Mouse (Mus musculus) hindbrain, embryonic 10.5 days (tissue): Measurements from ENCODE around the gene Olfr1324. TPM values are rescaled to one million over a fixed set of nuclear protein-coding genes. Genes with fewer than 3 reads are reported as not detected.
"Not testable (repeated sequence)": the region's sequence is repeated elsewhere in the genome, so short reads cannot be mapped to it uniquely, and the experiment has no call there.

ENCODE experiments used
- DNase-seq: peaks from one replicate; pipeline ENCODE4 v3.0.0-alpha.2; 2017; ENCODE audit warnings: low spot score
- H3K27ac ChIP-seq: fragments of 300-500 bp; sonication (generic); 2 replicates; pipeline ENCODE4 v1.5.1; 2016; ENCODE audit warnings: mild to moderate bottlenecking, moderate library complexity
- H3K27me3 ChIP-seq: fragments of 300-500 bp; sonication (generic); 2 replicates; pipeline ENCODE4 v1.6.1; 2016; ENCODE audit warnings: mild to moderate bottlenecking; ENCODE audit not compliant: poor library complexity, insufficient read depth, severe bottlenecking
- H3K36me3 ChIP-seq: fragments of 300-500 bp; sonication (generic); 2 replicates; pipeline ENCODE4 v1.6.1; 2016; ENCODE audit warnings: mild to moderate bottlenecking, moderate library complexity
- H3K4me1 ChIP-seq: fragments of 300-500 bp; sonication (generic); replicated peaks from 2 replicates; pipeline ENCODE4 v1.6.1; 2016; ENCODE audit warnings: mild to moderate bottlenecking
- H3K4me3 ChIP-seq: fragments of 300-500 bp; sonication (generic); 2 replicates; pipeline ENCODE4 v1.5.1; 2016; ENCODE audit warnings: mild to moderate bottlenecking, moderate library complexity
- H3K9me3 ChIP-seq: fragments of 300-500 bp; sonication (generic); 2 replicates; pipeline ENCODE4 v1.6.1; 2016; ENCODE audit warnings: mild to moderate bottlenecking, moderate library complexity
- WGBS: fragments of 180-500 bp; shearing (Covaris S2); methylation state at CpG from one replicate; pipeline ENCODE4 v1.1.7; 2016; 5-methylcytosine and 5-hydroxymethylcytosine counted together
- polyA plus RNA-seq: library from polyadenylated mRNA; unstranded; fragments of >200 nt; fragmentation: Nextera tagmentation; extraction: Ambion mirVana; gene quantifications from 2 replicates; pipeline ENCODE4 v1.2.1, GENCODE M21; 2016

Olfr1324 gene
- not detected in 2 replicates for polyA plus RNA-seq

- Histone ChIP-seq H3K4me1 (no peaks in the 10 kb centered on the region), H3K36me3 (no peaks in the 10 kb centered on the region), H3K27ac (no peak within 1 kb of the TSS), H3K27me3 (no peaks in the 10 kb centered on the region), H3K4me3 (no peak within 1 kb of the TSS), H3K9me3 (no peaks in the 10 kb centered on the region)
- 93% methylated on average over 1 of the region's 1 CpGs for WGBS
- DNase-seq = no peak
Measured at GRCm38 (mm10) chrX:50428398-50428797, at the start of gene Olfr1324. Olfr1324 (minus strand) TSS chrX:50428498.

DNA sequence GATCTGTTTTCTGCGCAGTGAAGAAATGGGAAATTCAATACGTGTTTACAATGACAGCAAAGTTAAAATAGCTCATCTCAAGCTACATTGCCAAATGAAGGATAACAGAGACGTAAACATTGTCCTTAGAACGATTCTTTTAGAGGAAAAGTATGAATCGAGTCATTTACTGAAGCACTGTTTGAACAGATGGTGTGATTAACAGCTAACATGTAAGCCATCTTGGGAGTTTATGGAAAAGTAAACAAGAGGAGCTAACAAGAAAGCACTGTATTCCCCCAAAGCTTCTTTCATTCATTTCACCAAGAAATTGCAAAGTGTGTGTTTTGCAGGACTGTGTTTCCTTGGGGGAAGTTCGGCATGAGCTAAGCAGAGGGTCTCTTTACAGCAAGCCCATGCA lies 42.0 kb upstream of the Olfr1324 start:
- not testable (repeated sequence) for H3K27ac ChIP-seq, H3K27me3 ChIP-seq, H3K4me3 ChIP-seq, H3K4me1 ChIP-seq, DNase-seq, H3K36me3 ChIP-seq, H3K9me3 ChIP-seq
- WGBS = 84% methylated on average over 6 of the region's 6 CpGs

- no peaks in the 10 kb centered on the region for H3K36me3 ChIP-seq
- H3K4me3 ChIP-seq = no peak overlapping the region
- H3K9me3 ChIP-seq = no peaks in the 10 kb centered on the region
- H3K27me3 ChIP-seq = no peaks in the 10 kb centered on the region
- no peak for DNase-seq
- WGBS = 17% methylated on average over 1 of the region's 1 CpGs
- H3K4me1 ChIP-seq = no peaks in the 10 kb centered on the region
- H3K27ac ChIP-seq = no peak overlapping the region
Measured at GRCm38 (mm10) chrX:50456136-50456535, 27.8 kb upstream of the Olfr1324 start.

GRCm38 (mm10) chrX:50443352-50443751 lies 15.1 kb upstream of the Olfr1324 start:
- H3K4me1 ChIP-seq = no peaks in the 10 kb centered on the region
- no peak overlapping the region for H3K4me3 ChIP-seq
- H3K27ac ChIP-seq = no peak overlapping the region
- WGBS = 75% methylated on average over 1 of the region's 1 CpGs
- no peaks in the 10 kb centered on the region for H3K9me3 ChIP-seq
- DNase-seq = no peak
- no peaks in the 10 kb centered on the region for H3K36me3 ChIP-seq
- no peaks in the 10 kb centered on the region for H3K27me3 ChIP-seq

- H3K27me3 ChIP-seq = no peaks in the 10 kb centered on the region
- 97% methylated on average over 1 of the region's 1 CpGs for WGBS
- no peaks in the 10 kb centered on the region for H3K9me3 ChIP-seq
- no peaks in the 10 kb centered on the region for H3K4me1 ChIP-seq
- H3K27ac ChIP-seq = no peak overlapping the region
- no peak for DNase-seq
- H3K36me3 ChIP-seq = no peaks in the 10 kb centered on the region
- H3K4me3 ChIP-seq = no peak overlapping the region
Measured at GRCm38 (mm10) chrX:50442696-50443095, 14.4 kb upstream of the Olfr1324 start.

GRCm38 (mm10) chrX:50432499-50432898 lies 4.2 kb upstream of the Olfr1324 start:
- no peaks in the 10 kb centered on the region for H3K4me1 ChIP-seq
- 79% methylated on average over 2 of the region's 2 CpGs for WGBS
- no peak overlapping the region for H3K27ac ChIP-seq
- no peaks in the 10 kb centered on the region for H3K27me3 ChIP-seq
- no peak for DNase-seq
- H3K4me3 ChIP-seq = no peak overlapping the region
- no peaks in the 10 kb centered on the region for H3K36me3 ChIP-seq
- no peaks in the 10 kb centered on the region for H3K9me3 ChIP-seq

- Histone ChIP-seq H3K36me3 (no peaks in the 10 kb centered on the region), H3K4me3 (no peak overlapping the region), H3K9me3 (no peaks in the 10 kb centered on the region), H3K27me3 (no peaks in the 10 kb centered on the region), H3K27ac (no peak overlapping the region), H3K4me1 (no peaks in the 10 kb centered on the region)
- DNase-seq = no peak
- WGBS = 72% methylated on average over 2 of the region's 2 CpGs
Measured at GRCm38 (mm10) chrX:50427712-50428328, 478 bp downstream of the Olfr1324 start.

DNA sequence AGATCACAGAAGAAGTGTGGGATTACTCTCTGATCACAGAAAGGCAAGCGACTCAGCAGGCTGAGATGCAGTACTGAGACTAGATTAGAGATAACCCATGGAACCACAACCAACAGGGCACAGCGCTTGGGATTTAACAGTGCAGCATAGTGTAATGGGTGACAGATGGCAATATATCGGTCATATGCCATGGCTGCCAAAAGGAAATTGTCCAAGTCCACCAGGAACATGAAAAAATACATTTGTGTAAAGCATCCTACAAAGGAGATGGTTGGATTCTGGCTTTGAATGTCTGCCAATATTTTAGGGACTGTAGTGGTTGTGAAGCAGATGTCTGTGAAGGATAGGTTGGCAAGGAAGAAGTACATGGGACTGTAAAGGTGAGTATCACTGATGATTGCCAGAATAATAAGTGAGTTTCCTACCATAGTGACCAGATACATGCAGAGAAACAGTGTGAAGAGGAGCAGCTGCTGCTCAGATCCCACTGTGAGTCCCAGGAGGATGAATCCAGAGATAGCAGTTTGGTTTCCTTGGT lies 2.3 kb downstream of the Olfr1324 start:
- Histone ChIP-seq H3K4me3 (no peak overlapping the region), H3K36me3 (no peaks in the 10 kb centered on the region), H3K27me3 (no peaks in the 10 kb centered on the region), H3K4me1 (no peaks in the 10 kb centered on the region), H3K27ac (no peak overlapping the region), H3K9me3 (no peaks in the 10 kb centered on the region)
- no peak for DNase-seq
- WGBS = 94% methylated on average over 3 of the region's 3 CpGs

- H3K36me3 ChIP-seq, H3K4me1 ChIP-seq, H3K9me3 ChIP-seq, H3K27me3 ChIP-seq, H3K4me3 ChIP-seq, H3K27ac ChIP-seq, DNase-seq: not testable (repeated sequence)
- 86% methylated on average over 8 of the region's 8 CpGs for WGBS
Measured at GRCm38 (mm10) chrX:50410361-50410760, 17.9 kb downstream of the Olfr1324 start.

DNA sequence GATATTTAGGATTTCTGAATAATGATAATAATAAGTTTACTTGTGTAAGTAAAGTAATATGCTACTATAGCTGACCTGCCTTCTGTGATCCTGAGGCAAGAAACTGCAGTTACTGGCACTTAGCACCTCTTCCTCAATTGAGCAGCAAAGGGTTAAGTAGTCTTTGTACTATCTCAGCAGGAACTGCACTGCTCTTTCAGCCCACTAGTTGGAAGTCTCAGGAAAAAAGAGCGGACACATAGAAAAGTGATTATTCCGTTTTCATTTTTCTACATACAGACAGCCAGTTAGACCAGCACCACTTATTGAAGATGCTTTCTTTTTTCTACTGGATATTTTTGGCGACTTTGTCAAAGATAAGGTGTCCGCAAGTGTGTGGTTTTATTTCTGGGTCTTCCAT lies 37.7 kb downstream of the Olfr1324 start:
- 82% methylated on average over 4 of the region's 4 CpGs for WGBS
- H3K4me1 ChIP-seq, H3K36me3 ChIP-seq, H3K4me3 ChIP-seq, H3K9me3 ChIP-seq, H3K27ac ChIP-seq, DNase-seq, H3K27me3 ChIP-seq: not testable (repeated sequence)

DNA sequence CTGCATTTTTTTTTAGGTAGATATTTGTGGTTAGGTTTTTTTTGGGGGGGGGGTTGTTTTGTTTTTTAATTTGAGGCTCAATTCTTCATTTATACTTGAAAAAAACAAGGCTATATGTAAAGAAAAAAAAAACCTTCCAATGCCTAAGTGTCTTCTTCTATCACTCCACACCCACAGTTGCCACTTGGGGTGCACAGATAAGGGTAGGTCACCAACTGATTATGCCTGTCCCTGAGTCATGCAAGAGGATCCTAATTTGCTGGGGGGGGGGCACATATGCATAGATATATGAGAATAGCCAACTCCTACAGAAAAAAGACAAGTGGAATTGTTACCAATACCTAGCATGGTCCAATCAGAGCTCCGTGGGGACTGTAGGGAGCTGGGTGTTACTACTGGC lies 53.3 kb downstream of the Olfr1324 start:
- no peak overlapping the region for H3K4me3 ChIP-seq
- H3K4me1 ChIP-seq = no peaks in the 10 kb centered on the region
- no peaks in the 10 kb centered on the region for H3K36me3 ChIP-seq
- WGBS = 100% methylated on average over 1 of the region's 1 CpGs
- peaks cover 20% of the 10 kb centered on the region for H3K9me3 ChIP-seq
- no peaks in the 10 kb centered on the region for H3K27me3 ChIP-seq
- no peak for DNase-seq
- H3K27ac ChIP-seq = no peak overlapping the region
